Mouse (Mus musculus) MEL-GATA-1-ER (cell line): ENCODE measurements around the gene Man1c1.

Experiments
- DNase-seq: peaks from one replicate; pipeline ENCODE4 v3.0.0-alpha.2; 2012; ENCODE audit warnings: low read depth; ENCODE audit errors: extremely low read depth

The Man1c1 gene

GRCm38 (mm10) chr4:134703835-134704546 is at the start of gene Man1c1:
Gene Man1c1 (minus strand): TSS chr4:134704290.
- peak; percentile 71 for DNase-seq

GRCm38 (mm10) chr4:134753516-134754261 is 49.6 kb upstream of the Man1c1 start:
- no peak for DNase-seq

- DNase-seq, result no peak
Observed at GRCm38 (mm10) chr4:134752911-134753426, 48.9 kb upstream of the Man1c1 start.

- no peak for DNase-seq
Observed at GRCm38 (mm10) chr4:134751682-134752380, 47.7 kb upstream of the Man1c1 start.

GRCm38 (mm10) chr4:134750825-134751224 is 46.7 kb upstream of the Man1c1 start:
- DNase-seq, result no peak

- DNase-seq, result no peak
Observed at GRCm38 (mm10) chr4:134750263-134750662, 46.2 kb upstream of the Man1c1 start.

GRCm38 (mm10) chr4:134749301-134750030 is 45.4 kb upstream of the Man1c1 start:
- no peak for DNase-seq

GRCm38 (mm10) chr4:134745900-134746661 is 42.0 kb upstream of the Man1c1 start:
- DNase-seq, result no peak

GRCm38 (mm10) chr4:134743881-134744633 is 40.0 kb upstream of the Man1c1 start:
- no peak for DNase-seq

GRCm38 (mm10) chr4:134741949-134742348 is 37.9 kb upstream of the Man1c1 start:
- DNase-seq, result no peak

GRCm38 (mm10) chr4:134740186-134740585 is 36.1 kb upstream of the Man1c1 start:
- DNase-seq, result no peak

- DNase-seq, result no peak
Observed at GRCm38 (mm10) chr4:134739530-134739929, 35.4 kb upstream of the Man1c1 start.

GRCm38 (mm10) chr4:134737365-134737910 is 33.3 kb upstream of the Man1c1 start:
- no peak for DNase-seq

GRCm38 (mm10) chr4:134736147-134736546 is 32.1 kb upstream of the Man1c1 start:
- no peak for DNase-seq

- peak; percentile 70 for DNase-seq
Observed at GRCm38 (mm10) chr4:134734629-134735081, 30.6 kb upstream of the Man1c1 start.

- DNase-seq, result no peak
Observed at GRCm38 (mm10) chr4:134734038-134734628, 30.0 kb upstream of the Man1c1 start.

- DNase-seq, result no peak
Observed at GRCm38 (mm10) chr4:134733371-134733770, 29.3 kb upstream of the Man1c1 start.

GRCm38 (mm10) chr4:134730106-134730505 is 26.0 kb upstream of the Man1c1 start:
- DNase-seq, result no peak
